Mouse (Mus musculus) left cerebral cortex, adult 9 months (tissue): ENCODE measurements at regions not wholly inside any gene's neighbourhood (a gene's known extent, or its start where the extent isn't known, plus 50 kb on each side); places are given as distances from the start of the nearest gene placed in this dataset.
"Not testable (repeated sequence)": the region's sequence is repeated elsewhere in the genome, so short reads cannot be mapped to it uniquely, and the experiment has no call there.

Experiments
- DNase-seq, 2 experiments: peaks; one replicate each; pipeline ENCODE4 v3.0.0; 2022; ENCODE audit warnings: low spot score in 2 of 2

- not testable (repeated sequence) for DNase-seq
These were observed 303.8 kb upstream of the Gm5152 start for GRCm38 (mm10) chr5:10550115-10550514.

- peak; percentile 75 to 77 for DNase-seq
These were observed 316.0 kb upstream of the Gm5152 start for GRCm38 (mm10) chr5:10562321-10562720.

- no peak for DNase-seq
These were observed 346.1 kb upstream of the Gm5152 start for GRCm38 (mm10) chr5:10592392-10592791.

- no peak for DNase-seq
These were observed 346.8 kb upstream of the Gm8871 start for GRCm38 (mm10) chr5:10600774-10601173.

GRCm38 (mm10) chr5:10633176-10633575 lies 314.4 kb upstream of the Gm8871 start:
- peak in 1 of 2 experiments; percentile 52 for DNase-seq

- DNase-seq = no peak
These were observed 299.5 kb upstream of the Gm8871 start for GRCm38 (mm10) chr5:10648075-10648474.

- DNase-seq = no peak
These were observed 284.3 kb upstream of the Gm8871 start for GRCm38 (mm10) chr5:10663301-10663700.

- DNase-seq = peak in 1 of 2 experiments; percentile 4
These were observed 273.4 kb upstream of the Gm8871 start for GRCm38 (mm10) chr5:10674199-10674598.

GRCm38 (mm10) chr5:10685519-10685918 lies 262.1 kb upstream of the Gm8871 start:
- no peak for DNase-seq

- DNase-seq = no peak
These were observed 220.5 kb upstream of the Gm8871 start for GRCm38 (mm10) chr5:10727056-10727455.

- DNase-seq = no peak
These were observed 198.1 kb upstream of the Gm8871 start for GRCm38 (mm10) chr5:10749546-10749945.

- no peak for DNase-seq
These were observed 180.1 kb upstream of the Gm8871 start for GRCm38 (mm10) chr5:10767469-10767868.
